Mouse (Mus musculus) lung, postnatal 25 days (tissue): ENCODE data around the gene Csn2.

Experiments used
- DNase-seq: peaks from one replicate; pipeline ENCODE4 v3.0.0; 2022; ENCODE audit warnings: low spot score

Gene Csn2

DNA sequence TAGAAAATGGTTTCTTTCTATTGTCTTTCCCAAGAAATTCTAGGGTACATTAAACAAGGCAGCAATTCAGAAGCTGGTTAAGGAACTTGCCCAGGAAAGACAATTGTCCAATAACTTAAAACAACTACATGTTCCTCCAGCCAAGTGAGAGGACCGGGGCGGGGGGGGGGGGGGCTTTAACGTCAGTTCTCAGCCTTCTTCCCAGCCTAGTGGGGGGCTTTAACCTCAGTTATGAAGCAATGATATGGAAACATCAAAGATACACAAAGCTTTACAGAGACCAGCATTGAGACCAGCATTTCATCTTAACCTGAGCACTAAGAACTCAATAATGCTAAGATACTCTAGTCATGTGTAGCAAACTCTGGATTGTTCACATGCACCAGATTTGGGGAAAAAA is at the start of gene Csn2:
Csn2 (minus strand) TSS at position 101 of the 400 bp plus-strand sequence.
- DNase-seq: no peak

DNA sequence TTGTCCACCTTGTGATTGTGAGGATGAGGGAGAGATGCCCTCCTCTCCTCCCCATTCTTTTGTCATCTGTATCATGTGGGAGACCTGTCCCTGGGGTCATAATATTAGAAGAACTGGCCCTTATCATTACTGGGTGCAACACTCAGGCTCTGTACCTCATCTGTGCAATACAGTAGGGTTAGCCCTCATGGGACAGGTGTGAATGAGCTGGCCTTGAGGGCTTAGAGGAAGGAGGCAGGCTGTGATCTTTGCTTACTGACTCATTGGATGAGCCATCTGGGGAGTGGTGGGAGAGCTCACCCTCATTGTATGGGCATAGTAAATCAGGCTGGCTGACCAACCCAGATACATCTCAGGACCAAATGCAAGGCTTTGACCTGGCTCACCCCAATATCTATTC is 35.4 kb upstream of the Csn2 start:
- no peak for DNase-seq

DNA sequence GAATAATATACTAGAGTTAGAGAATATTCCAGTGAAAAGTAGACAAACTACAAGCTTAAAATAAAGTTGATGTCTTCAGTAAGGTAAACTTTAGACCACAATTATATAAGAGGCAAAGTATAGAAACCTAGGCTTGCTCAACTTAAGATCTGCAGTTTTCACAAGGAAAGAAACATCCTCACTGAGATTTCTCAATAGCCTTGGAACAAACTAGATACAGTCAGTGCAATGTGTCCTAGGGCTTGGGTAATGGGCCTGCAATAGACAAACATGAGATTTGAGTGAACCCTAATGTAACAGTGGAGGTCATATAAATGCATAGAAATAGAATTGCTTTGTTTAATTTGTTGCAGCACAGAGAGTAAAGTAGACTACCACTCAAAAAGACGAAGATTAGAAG is 6.5 kb upstream of the Csn2 start:
- no peak for DNase-seq

DNA sequence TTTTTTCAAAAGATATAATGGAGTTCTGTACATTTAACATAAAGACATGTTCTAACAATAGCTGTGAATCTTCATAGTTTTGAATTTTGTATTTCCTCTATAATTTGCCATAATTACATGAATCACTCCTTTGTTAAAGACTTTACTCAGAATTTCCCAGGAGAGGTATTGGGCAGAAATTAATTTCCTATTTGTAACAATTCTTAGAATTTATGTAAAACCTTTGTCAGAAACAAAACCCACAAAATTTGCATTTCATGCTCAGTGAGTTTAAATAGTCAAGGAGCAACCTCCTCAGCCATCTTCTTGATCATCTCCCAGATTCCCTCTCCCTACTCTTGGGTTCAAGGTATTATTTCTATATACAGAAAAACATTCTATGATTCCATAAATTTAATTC is 33.5 kb downstream of the Csn2 start, which contains the start of gene Csn1s1:
Csn1s1 (plus strand) TSS at position 301 of the 400 bp plus-strand sequence.
- DNase-seq: no peak

DNA sequence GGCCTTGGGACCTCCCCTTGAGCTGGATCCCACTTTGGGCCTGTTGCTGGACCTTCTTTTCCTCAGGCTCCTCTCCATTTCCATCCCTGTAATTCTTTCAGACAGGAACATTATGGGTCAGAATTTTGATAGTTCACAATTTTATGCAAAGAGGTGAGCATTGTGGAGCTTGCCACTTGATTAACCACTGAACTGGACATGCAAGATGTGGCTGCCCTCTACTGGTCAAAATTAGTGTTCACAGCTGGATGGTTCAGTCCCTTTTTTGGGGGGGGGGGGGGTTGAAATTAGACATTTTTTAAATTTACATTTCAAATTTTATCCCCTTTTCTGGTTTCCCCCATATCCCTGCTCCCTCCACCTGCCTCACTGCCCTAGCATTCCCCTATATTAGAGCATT is 56.6 kb downstream of the Csn2 start:
- no peak for DNase-seq
